Mouse (Mus musculus): ENCODE measurements around the gene Sptssb. TPM values are rescaled to one million over a fixed set of nuclear protein-coding genes. Genes with fewer than 3 reads are reported as not detected.

The Sptssb gene
- polyA plus RNA-seq, 1 experiment from 2014 or later, result 5.0 TPM

DNA sequence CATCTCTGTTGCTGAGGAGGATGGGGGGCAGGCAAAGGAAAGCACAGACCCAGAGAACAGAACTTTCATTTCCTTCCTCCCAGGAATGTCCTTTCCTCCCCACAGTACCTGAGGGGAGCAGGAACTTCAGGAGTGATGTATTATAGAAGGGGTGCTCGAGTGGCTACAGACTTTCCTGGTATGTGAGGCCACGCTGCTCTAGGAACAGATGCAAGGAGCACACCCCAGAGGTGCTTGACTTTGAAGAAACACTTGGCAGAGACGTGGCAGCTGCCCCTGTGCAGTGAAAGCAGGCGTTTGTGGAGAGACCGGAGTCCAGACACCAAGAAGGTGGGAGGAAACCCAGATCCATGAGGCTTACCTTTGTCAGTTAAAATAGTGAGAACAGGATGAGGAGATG, 40.6 kb upstream of the Sptssb start:
- Histone ChIP-seq H3K9ac (replicated peaks; ENCODE audit: low read depth) (no peak overlapping the region), H3K4me2 (replicated peaks; ENCODE audit: low read depth, low read length) (no peak overlapping the region), H3K27me3 (replicated peaks; ENCODE audit: insufficient read depth, low read length) (no peaks in the 10 kb centered on the region), H3K4me1 (ENCODE audit: insufficient read depth, low read depth, low read length) (no peaks in the 10 kb centered on the region), H3K4me3 (ENCODE audit: low read depth, low read length) (no peak overlapping the region), H3K27ac (ENCODE audit: low read length) (no peak overlapping the region), H3K9me3 (ENCODE audit: low read length) (no peaks in the 10 kb centered on the region), H3K36me3 (ENCODE audit: insufficient read depth, low read length) (no peaks in the 10 kb centered on the region)
- peak; percentile 20 for DNase-seq (ENCODE audit: low spot score)
- TF ChIP-seq EP300 (IDR thresholded peaks at IDR 0.05), result no peak
- TF ChIP-seq CTCF (IDR thresholded peaks at IDR 0.05), result no peak
- peak; percentile 82 for ATAC-seq
- WGBS, result 34% methylated on average over 5 of the region's 5 CpGs

DNA sequence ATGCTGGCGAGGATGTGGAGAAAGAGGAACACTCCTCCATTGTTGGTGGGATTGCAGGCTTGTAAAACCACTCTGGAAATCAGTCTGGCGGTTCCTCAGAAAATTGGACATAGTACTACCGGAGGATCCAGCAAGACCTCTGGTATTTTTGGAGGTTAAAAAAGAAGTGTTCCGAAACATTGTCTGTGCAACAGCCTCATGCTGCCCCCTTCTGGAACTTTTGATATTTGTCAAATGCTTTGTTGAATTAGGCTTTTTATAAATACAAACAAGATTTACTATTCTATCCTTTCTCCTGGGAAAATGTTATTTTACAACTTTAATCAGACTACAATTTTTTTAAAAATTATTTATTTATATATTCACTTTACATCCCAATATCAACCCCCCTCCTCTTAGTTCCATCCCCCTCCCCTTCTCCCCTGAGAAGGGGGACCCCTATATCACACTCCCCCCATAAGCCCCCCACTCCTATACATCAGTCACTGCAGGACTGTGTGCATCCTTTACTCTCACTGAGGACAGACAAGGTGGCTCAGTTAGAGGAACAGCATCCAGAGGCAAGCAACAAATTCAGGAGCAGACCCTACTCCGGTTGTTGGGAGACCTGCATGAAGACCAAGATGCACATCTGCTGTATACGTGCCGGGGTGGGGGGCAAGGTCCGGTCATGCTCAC, 38.3 kb upstream of the Sptssb start:
- peak; percentile 57 for TF ChIP-seq CTCF (IDR thresholded peaks at IDR 0.05)
- no peak for TF ChIP-seq EP300 (IDR thresholded peaks at IDR 0.05)
- no peak overlapping the region for H3K4me3 ChIP-seq (ENCODE audit: low read depth, low read length)
- H3K9ac ChIP-seq (replicated peaks; ENCODE audit: low read depth), result no peak overlapping the region
- peak; percentile 65 for DNase-seq (ENCODE audit: low spot score)
- no peaks in the 10 kb centered on the region for H3K9me3 ChIP-seq (ENCODE audit: low read length)
- ATAC-seq, result no peak
- H3K4me2 ChIP-seq (replicated peaks; ENCODE audit: low read depth, low read length), result no peak overlapping the region
- no peaks in the 10 kb centered on the region for H3K4me1 ChIP-seq (ENCODE audit: insufficient read depth, low read depth, low read length)
- H3K27me3 ChIP-seq (replicated peaks; ENCODE audit: insufficient read depth, low read length), result no peaks in the 10 kb centered on the region
- 73% methylated on average over 7 of the region's 8 CpGs for WGBS
- H3K27ac ChIP-seq (ENCODE audit: low read length), result no peak overlapping the region
- no peaks in the 10 kb centered on the region for H3K36me3 ChIP-seq (ENCODE audit: insufficient read depth, low read length)

DNA sequence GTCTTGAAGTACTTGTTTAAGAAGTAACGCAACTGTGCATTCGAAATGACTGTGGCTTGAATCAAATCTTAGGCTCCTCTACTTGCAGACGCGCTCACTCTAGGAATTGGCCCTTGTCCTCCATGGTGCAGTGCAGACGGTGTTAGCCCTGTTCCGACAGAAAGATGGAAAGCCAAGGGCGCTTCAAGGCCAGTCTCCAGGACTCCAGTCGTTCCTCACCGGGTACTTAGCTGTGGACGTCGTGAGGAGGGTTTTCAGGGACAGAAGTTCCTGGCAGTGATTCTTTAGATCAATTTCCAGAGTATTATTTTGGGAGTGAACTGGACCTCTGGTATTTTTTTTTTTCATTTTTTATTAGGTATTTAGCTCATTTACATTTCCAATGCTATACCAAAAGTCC, 35.8 kb upstream of the Sptssb start:
- Histone ChIP-seq H3K4me3 (ENCODE audit: low read depth, low read length) (no peak overlapping the region), H3K27ac (ENCODE audit: low read length) (no peak overlapping the region), H3K9ac (replicated peaks; ENCODE audit: low read depth) (no peak overlapping the region), H3K27me3 (replicated peaks; ENCODE audit: insufficient read depth, low read length) (no peaks in the 10 kb centered on the region), H3K36me3 (ENCODE audit: insufficient read depth, low read length) (no peaks in the 10 kb centered on the region), H3K4me2 (replicated peaks; ENCODE audit: low read depth, low read length) (no peak overlapping the region), H3K9me3 (ENCODE audit: low read length) (no peaks in the 10 kb centered on the region), H3K4me1 (ENCODE audit: insufficient read depth, low read depth, low read length) (no peaks in the 10 kb centered on the region)
- no peak for ATAC-seq
- TF ChIP-seq CTCF (IDR thresholded peaks at IDR 0.05), result no peak
- TF ChIP-seq EP300 (IDR thresholded peaks at IDR 0.05), result no peak
- DNase-seq (ENCODE audit: low spot score), result no peak
- WGBS, result 84% methylated on average over 11 of the region's 11 CpGs

DNA sequence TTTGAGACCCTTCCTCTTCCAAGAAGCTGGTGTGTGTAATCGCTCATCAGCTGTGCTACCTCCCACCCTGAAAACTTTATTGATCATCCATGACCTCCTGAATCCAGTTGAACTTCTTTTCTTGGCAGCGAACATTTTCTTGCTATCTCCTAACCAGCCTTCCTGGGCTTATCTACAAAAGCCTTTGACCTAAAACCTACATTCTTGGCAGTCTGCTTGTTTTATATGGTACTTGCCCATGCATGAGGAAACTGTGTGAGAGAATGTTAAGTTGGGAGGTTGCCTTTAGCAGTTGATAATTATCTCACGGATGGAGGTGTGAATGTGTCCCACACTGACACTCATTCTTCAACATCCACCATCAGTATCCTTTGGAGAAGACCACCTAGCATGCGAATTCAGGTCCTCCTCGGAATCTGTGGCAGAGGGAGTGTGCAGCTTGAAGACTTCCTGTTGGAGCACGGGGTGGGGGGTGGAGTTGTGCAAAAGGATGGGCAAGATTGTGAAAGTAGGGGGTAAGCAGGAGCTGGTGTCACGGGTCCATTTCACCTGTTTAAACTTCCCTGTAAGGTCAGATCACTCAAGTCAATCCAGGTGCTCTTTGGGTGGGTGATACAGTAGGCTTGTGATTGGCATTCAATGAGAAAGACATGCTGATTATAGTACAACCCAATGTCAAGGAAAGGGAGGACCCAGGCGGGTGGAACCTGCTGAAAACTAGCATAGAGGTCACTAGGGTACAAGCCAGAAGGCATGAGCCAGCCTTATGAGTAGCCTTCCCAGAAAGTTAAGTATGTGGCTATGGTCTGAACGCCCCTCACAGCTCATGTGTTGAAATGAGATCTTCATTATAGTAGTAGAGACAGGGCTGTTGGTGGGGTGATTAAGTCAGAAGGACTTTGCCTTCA, 32.7 kb upstream of the Sptssb start:
- WGBS, result 67% methylated on average over 9 of the region's 9 CpGs
- Histone ChIP-seq H3K9me3 (ENCODE audit: low read length) (no peaks in the 10 kb centered on the region), H3K27ac (ENCODE audit: low read length) (no peak overlapping the region), H3K9ac (replicated peaks; ENCODE audit: low read depth) (no peak overlapping the region), H3K4me3 (ENCODE audit: low read depth, low read length) (no peak overlapping the region), H3K27me3 (replicated peaks; ENCODE audit: insufficient read depth, low read length) (no peaks in the 10 kb centered on the region), H3K4me2 (replicated peaks; ENCODE audit: low read depth, low read length) (no peak overlapping the region), H3K4me1 (ENCODE audit: insufficient read depth, low read depth, low read length) (no peaks in the 10 kb centered on the region), H3K36me3 (ENCODE audit: insufficient read depth, low read length) (no peaks in the 10 kb centered on the region)
- DNase-seq (ENCODE audit: low spot score) (no peak), ATAC-seq (no peak)
- TF ChIP-seq CTCF (IDR thresholded peaks at IDR 0.05) (no peak), EP300 (IDR thresholded peaks at IDR 0.05) (no peak)

GRCm38 (mm10) chr3:69885866-69886265, 26.1 kb upstream of the Sptssb start:
- Histone ChIP-seq H3K9ac (replicated peaks; ENCODE audit: low read depth) (no peak overlapping the region), H3K4me1 (ENCODE audit: insufficient read depth, low read depth, low read length) (no peaks in the 10 kb centered on the region), H3K27me3 (replicated peaks; ENCODE audit: insufficient read depth, low read length) (no peaks in the 10 kb centered on the region), H3K4me2 (replicated peaks; ENCODE audit: low read depth, low read length) (no peak overlapping the region), H3K9me3 (ENCODE audit: low read length) (no peaks in the 10 kb centered on the region), H3K36me3 (ENCODE audit: insufficient read depth, low read length) (no peaks in the 10 kb centered on the region), H3K27ac (ENCODE audit: low read length) (no peak overlapping the region), H3K4me3 (ENCODE audit: low read depth, low read length) (no peak overlapping the region)
- DNase-seq (ENCODE audit: low spot score), result no peak
- TF ChIP-seq EP300 (IDR thresholded peaks at IDR 0.05), result no peak
- TF ChIP-seq CTCF (IDR thresholded peaks at IDR 0.05), result no peak
- WGBS, result 59% methylated on average over 2 of the region's 2 CpGs
- ATAC-seq, result no peak

DNA sequence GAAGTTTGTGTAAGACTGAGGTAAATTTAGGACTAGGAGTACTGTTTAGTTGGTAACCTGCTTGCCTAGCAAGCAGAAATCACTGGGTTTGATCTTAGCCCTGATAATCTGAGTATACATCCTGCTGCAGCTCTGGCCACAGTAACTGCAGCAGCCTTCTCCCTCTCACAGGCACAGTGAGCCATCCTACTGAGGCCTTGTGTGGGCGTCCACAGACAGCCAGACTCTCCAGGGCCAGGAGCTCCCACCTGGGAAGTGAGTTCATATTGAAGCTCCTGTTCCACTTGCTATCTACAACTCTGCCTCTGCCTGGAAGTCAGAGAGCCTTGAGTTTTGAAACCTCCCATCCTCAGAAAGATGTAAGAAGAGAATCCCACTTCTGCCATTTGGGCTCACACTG, 24.0 kb upstream of the Sptssb start:
- DNase-seq (ENCODE audit: low spot score) (no peak), ATAC-seq (no peak)
- Histone ChIP-seq H3K9me3 (ENCODE audit: low read length) (no peaks in the 10 kb centered on the region), H3K4me3 (ENCODE audit: low read depth, low read length) (no peak overlapping the region), H3K9ac (replicated peaks; ENCODE audit: low read depth) (no peak overlapping the region), H3K27ac (ENCODE audit: low read length) (no peak overlapping the region), H3K4me1 (ENCODE audit: insufficient read depth, low read depth, low read length) (no peaks in the 10 kb centered on the region), H3K27me3 (replicated peaks; ENCODE audit: insufficient read depth, low read length) (no peaks in the 10 kb centered on the region), H3K4me2 (replicated peaks; ENCODE audit: low read depth, low read length) (no peak overlapping the region), H3K36me3 (ENCODE audit: insufficient read depth, low read length) (no peaks in the 10 kb centered on the region)
- TF ChIP-seq CTCF (IDR thresholded peaks at IDR 0.05) (no peak), EP300 (IDR thresholded peaks at IDR 0.05) (no peak)
- WGBS, result 67% methylated on average over 1 of the region's 1 CpGs
